Mouse (Mus musculus) kidney, adult 9 months (tissue): ENCODE measurements at regions not wholly inside any gene's neighbourhood (a gene's known extent, or its start where the extent isn't known, plus 50 kb on each side); places are given as distances from the start of the nearest gene placed in this dataset.

Source experiments
- DNase-seq: peaks from one replicate; pipeline ENCODE4 v3.0.0; 2022

- DNase-seq = peak; percentile 16
Observed at GRCm38 (mm10) chrX:42431851-42432635, 57.4 kb upstream of the Tex13c2 start.
